ENCODE assay signal across 21 mouse cellular contexts in genomic region chr19:3839686-3840085, GRCm38 (mm10). TPM values are rescaled to one million over a fixed set of nuclear protein-coding genes. Genes with fewer than 3 reads are reported as not detected.
DNase-seq lines count a peak whose midpoint lies in the region; ATAC-seq and TF ChIP-seq lines count a peak whose summit lies in the region.
"Had no signal": no experiment of that assay in that cellular context is flagged by ENCODE, and none has a peak within 500 bp of the region (broad histone marks: within the 10 kb centered on the region; RNA-seq: fewer than 3 reads in every experiment).

No protein-coding gene starts in this region.

- H3K4me1 ChIP-seq in intestine, embryonic 14.5 days (replicated peaks; ENCODE audit: control insufficient read depth, insufficient read depth, low read length), result no peaks in the 10 kb centered on the region
- H3K4me1 ChIP-seq in intestine, embryonic 15.5 days (replicated peaks), result peaks cover 8% of the 10 kb centered on the region; the same call in 1 of the 2 replicates
- peaks cover 3% of the 10 kb centered on the region; the same call in 1 of the 2 replicates for H3K4me1 ChIP-seq in lung, postnatal 0 days (ENCODE audit: insufficient read depth, low read depth, low read length)
- H3K4me1 ChIP-seq in embryonic fibroblast, embryonic 13.5 days (ENCODE audit: control insufficient read depth, insufficient read depth, low read length), result peaks cover 4% of the 10 kb centered on the region
- H3K4me1 ChIP-seq: embryonic facial prominence, embryonic 12.5 days; hindbrain, embryonic 15.5 days; neural tube, embryonic 12.5 days had no signal

- ATAC-seq in intestine, embryonic 14.5 days (replicated peaks; ENCODE audit: low FRiP score, low TSS enrichment, low read depth), result no peak
- ATAC-seq in intestine, embryonic 15.5 days, result no peak
- peak; percentile 16; the same call in 1 of the 2 replicates for ATAC-seq in lung, postnatal 0 days
- ATAC-seq in inflammation-experienced regulatory T-cells, adult 6 months, result no peak
- ATAC-seq in frontal cortex, adult (ENCODE audit: low TSS enrichment), result no peak
- ATAC-seq: forebrain, embryonic 16.5 days had no signal

- no peak overlapping the region for H3K9ac ChIP-seq in intestine, embryonic 14.5 days (ENCODE audit: low read length)
- H3K9ac ChIP-seq in intestine, embryonic 15.5 days, result no peak overlapping the region
- no peak overlapping the region for H3K9ac ChIP-seq in lung, postnatal 0 days (replicated peaks; ENCODE audit: low read depth)
- H3K9ac ChIP-seq: embryonic facial prominence, embryonic 12.5 days; heart, embryonic 15.5 days; hindbrain, embryonic 15.5 days; liver, embryonic 13.5 days; neural tube, embryonic 12.5 days had no signal

- no peak overlapping the region for H3K4me3 ChIP-seq in intestine, embryonic 14.5 days (ENCODE audit: low read depth, low read length)
- no peak overlapping the region for H3K4me3 ChIP-seq in intestine, embryonic 15.5 days (replicated peaks)
- H3K4me3 ChIP-seq in lung, postnatal 0 days (ENCODE audit: low read depth, low read length), result no peak overlapping the region
- H3K4me3 ChIP-seq in embryonic fibroblast, embryonic 13.5 days (ENCODE audit: insufficient read depth, low read length), result no peak overlapping the region
- H3K4me3 ChIP-seq: embryonic facial prominence, embryonic 12.5 days; heart, embryonic 15.5 days; hindbrain, embryonic 15.5 days; liver, embryonic 13.5 days; neural tube, embryonic 12.5 days had no signal

- H3K4me2 ChIP-seq in intestine, embryonic 14.5 days (ENCODE audit: low read length), result no peak overlapping the region
- H3K4me2 ChIP-seq in intestine, embryonic 15.5 days (replicated peaks), result no peak overlapping the region
- H3K4me2 ChIP-seq in lung, postnatal 0 days (replicated peaks; ENCODE audit: low read depth, low read length), result no peak overlapping the region
- H3K4me2 ChIP-seq: embryonic facial prominence, embryonic 12.5 days; heart, embryonic 15.5 days; hindbrain, embryonic 15.5 days; liver, embryonic 13.5 days; neural tube, embryonic 12.5 days had no signal

- no peak for TF ChIP-seq EP300 in lung, postnatal 0 days (IDR thresholded peaks at IDR 0.05)

- no peaks in the 10 kb centered on the region for H3K9me3 ChIP-seq in intestine, embryonic 14.5 days (ENCODE audit: control insufficient read depth, low read length)
- no peaks in the 10 kb centered on the region for H3K9me3 ChIP-seq in intestine, embryonic 15.5 days
- no peaks in the 10 kb centered on the region for H3K9me3 ChIP-seq in lung, postnatal 0 days (ENCODE audit: low read length)
- H3K9me3 ChIP-seq: embryonic facial prominence, embryonic 12.5 days; heart, embryonic 15.5 days; hindbrain, embryonic 15.5 days; liver, embryonic 13.5 days had no signal

- no peak for DNase-seq in intestine, embryonic 14.5 days (ENCODE audit: low spot score)
- peak; percentile 68 for DNase-seq in lung, postnatal 0 days (ENCODE audit: low spot score)
- no peak for DNase-seq in lung, postnatal 25 days (ENCODE audit: low spot score)
- no peak for DNase-seq in c-Kit-positive CD71-positive TER-119-positive erythroid progenitor cells, embryonic 14.5 days (ENCODE audit: low spot score)
- DNase-seq: adrenal gland, postnatal 36 days; B cell, adult 2 months; gastrocnemius, postnatal 36 days; heart, postnatal 4 days; kidney, adult 11 months; layer of hippocampus, postnatal 36 days; left cerebral cortex, postnatal 4 days; liver, embryonic 13.5 days had no signal

- WGBS in intestine, embryonic 14.5 days, result 40% methylated on average over 2 of the region's 2 CpGs
- 49% methylated on average over 2 of the region's 2 CpGs for WGBS in intestine, embryonic 15.5 days
- 15% methylated on average over 2 of the region's 2 CpGs for WGBS in lung, postnatal 0 days

- TF ChIP-seq POLR2A in embryonic fibroblast, embryonic 13.5 days (IDR thresholded peaks at IDR 0.05; ENCODE audit: low read depth, low read length), result no peak

- no peaks in the 10 kb centered on the region for H3K36me3 ChIP-seq in intestine, embryonic 14.5 days (ENCODE audit: control insufficient read depth, insufficient read depth, low read length)
- no peaks in the 10 kb centered on the region for H3K36me3 ChIP-seq in intestine, embryonic 15.5 days
- H3K36me3 ChIP-seq in lung, postnatal 0 days (ENCODE audit: insufficient read depth, low read length), result no peaks in the 10 kb centered on the region
- H3K36me3 ChIP-seq: embryonic facial prominence, embryonic 12.5 days; heart, embryonic 15.5 days; hindbrain, embryonic 15.5 days; liver, embryonic 13.5 days; neural tube, embryonic 12.5 days had no signal

- H3K27ac ChIP-seq in intestine, embryonic 14.5 days (ENCODE audit: low read depth), result peak overlapping the region; percentile 11; the same call in 1 of the 2 replicates
- no peak overlapping the region for H3K27ac ChIP-seq in intestine, embryonic 15.5 days
- H3K27ac ChIP-seq in lung, postnatal 0 days (ENCODE audit: low read length), result peak overlapping the region; percentile 91
- H3K27ac ChIP-seq in embryonic fibroblast, embryonic 13.5 days (ENCODE audit: insufficient read depth, low read length), result peak overlapping the region; percentile 99
- H3K27ac ChIP-seq: embryonic facial prominence, embryonic 12.5 days; heart, embryonic 15.5 days; hindbrain, embryonic 15.5 days; liver, embryonic 13.5 days; neural tube, embryonic 12.5 days had no signal

- no peaks in the 10 kb centered on the region for H3K27me3 ChIP-seq in intestine, embryonic 14.5 days (replicated peaks; ENCODE audit: control insufficient read depth, insufficient read depth, low read length)
- no peaks in the 10 kb centered on the region for H3K27me3 ChIP-seq in intestine, embryonic 15.5 days (replicated peaks)
- H3K27me3 ChIP-seq in lung, postnatal 0 days (replicated peaks; ENCODE audit: insufficient read depth, low read length), result no peaks in the 10 kb centered on the region
- H3K27me3 ChIP-seq: embryonic facial prominence, embryonic 12.5 days; heart, embryonic 15.5 days; hindbrain, embryonic 15.5 days; liver, embryonic 13.5 days; neural tube, embryonic 12.5 days had no signal

- no peak for TF ChIP-seq CTCF in lung, postnatal 0 days (IDR thresholded peaks at IDR 0.05)
- no peak for TF ChIP-seq CTCF in embryonic fibroblast, embryonic 13.5 days (IDR thresholded peaks at IDR 0.05; ENCODE audit: borderline replicate concordance, insufficient read depth, low read length)

RNA-seq across cellular contexts. Expression of gene Chka, which starts 11.9 kb away (rescaled TPM):
- polyA plus RNA-seq in intestine, embryonic 14.5 days (2014; fragmentation: Nextera tagmentation; extraction: Ambion mirVana), result 48.8 and 54.0 TPM in 2 replicates
- polyA plus RNA-seq in intestine, embryonic 15.5 days (2015; fragmentation: Nextera tagmentation; extraction: Ambion mirVana), result 63.3 and 68.5 TPM in 2 replicates
- 65.9 and 68.1 TPM in 2 replicates for polyA plus RNA-seq in lung, postnatal 0 days (2015; fragmentation: Nextera tagmentation; extraction: Ambion mirVana)
- polyA plus RNA-seq in embryonic fibroblast, embryonic 13.5 days (2011; ENCODE audit: insufficient read length, low read depth, missing spikeins), result 48.4 and 65.0 TPM in 2 replicates
- polyA plus RNA-seq in inflammation-experienced regulatory T-cells, adult 6 months (2017; shearing (Covaris generic)), result 1 to 10 TPM; 1.6 to 4.9 (median 4.3) TPM
